Mouse (Mus musculus) spleen, embryonic (tissue): ENCODE measurements around the gene Vmn1r218.
"Not testable (repeated sequence)": the region's sequence is repeated elsewhere in the genome, so short reads cannot be mapped to it uniquely, and the experiment has no call there.

Experiments used
- CTCF ChIA-PET: fragments of 350-600 bp; sonication (Branson Sonifier 250); formaldehyde crosslinking; loops from one replicate; lab custom pipeline; 2022; lab: Charles Lee

Vmn1r218 gene

DNA sequence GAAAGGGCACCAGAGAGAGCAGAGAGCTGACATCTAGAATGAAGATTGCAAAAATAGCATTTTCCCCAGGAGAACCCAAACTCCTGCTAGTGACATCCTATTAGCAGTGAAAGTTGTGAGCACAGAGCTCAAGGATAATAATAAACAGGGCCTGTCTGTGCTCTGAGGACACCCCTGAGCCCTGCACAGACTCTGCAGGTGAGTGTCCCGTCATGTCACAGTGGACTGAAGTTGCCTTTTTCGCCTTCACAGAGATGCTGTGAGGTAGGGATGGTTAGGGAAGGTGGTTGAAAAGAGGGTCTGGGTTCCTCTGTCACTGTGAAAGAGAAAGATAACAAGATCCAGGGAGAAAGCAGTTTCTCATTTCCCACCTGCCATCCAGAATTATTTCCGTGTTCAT lies at the start of gene Vmn1r218:
TSS of gene Vmn1r218 (plus strand) at position 57 of the 400 bp plus-strand sequence.
- CTCF ChIA-PET, result no interaction called here

DNA sequence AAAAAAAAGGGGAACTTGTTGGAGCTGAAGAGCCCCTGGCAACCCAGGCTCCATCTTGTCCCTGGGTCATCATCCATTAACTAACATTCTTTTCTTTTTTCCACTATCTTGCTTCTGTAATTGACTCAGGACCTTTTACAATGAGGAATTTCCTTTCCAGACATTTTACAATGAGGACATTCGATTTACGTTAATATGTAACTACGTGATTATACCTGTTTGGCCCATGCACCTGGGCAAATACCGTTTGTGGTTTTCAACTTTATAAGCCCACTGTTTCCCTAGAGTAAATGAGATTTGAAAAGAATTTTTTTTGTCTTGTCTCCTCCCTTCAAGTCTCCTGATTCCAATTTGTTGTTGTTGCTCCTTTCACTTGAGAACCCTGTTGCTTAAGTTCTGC lies 38.6 kb upstream of the Vmn1r218 start:
- CTCF ChIA-PET, result no interaction called here

DNA sequence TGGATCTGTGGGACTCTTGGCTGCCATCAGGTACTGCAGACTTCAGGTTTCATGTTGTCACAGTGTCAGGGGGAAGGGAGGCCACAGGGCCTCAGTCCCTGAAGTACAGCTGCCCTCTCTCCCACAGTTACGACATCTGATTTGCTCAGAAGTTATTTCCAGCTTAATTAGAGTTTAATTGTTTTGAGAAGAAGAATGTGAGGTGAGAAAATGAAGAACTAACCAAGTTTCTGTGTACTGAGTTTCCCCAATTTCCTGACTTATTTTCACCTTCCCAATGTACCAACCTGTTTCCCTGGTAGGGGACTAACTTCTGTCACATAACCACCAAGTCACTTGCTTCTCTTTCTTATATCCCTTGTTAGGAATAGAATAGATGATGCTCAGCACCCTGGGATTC lies 14.8 kb upstream of the Vmn1r218 start, which contains the start of gene Vmn1r217:
TSS of gene Vmn1r217 (minus strand) at position 101 of the 400 bp plus-strand sequence.
- CTCF ChIA-PET, result not testable (repeated sequence)

DNA sequence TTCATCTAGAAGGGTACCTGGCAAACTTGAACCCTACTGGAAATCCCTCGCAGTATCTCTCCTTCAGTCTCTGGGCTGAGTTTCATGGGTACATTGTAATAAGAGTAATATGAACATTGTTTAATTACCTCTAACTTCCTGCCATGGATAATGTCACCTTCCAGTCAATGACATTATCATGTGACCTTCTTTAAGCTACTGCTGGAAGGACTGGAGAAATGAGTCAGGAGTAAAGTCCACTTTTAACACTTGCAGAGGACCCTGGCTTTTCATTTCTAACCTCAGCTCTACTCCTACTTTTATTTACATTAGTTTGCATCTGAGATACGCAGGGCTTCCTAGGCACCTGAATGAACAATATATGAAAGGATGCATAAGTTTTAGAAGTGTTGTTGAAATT lies 12.3 kb upstream of the Vmn1r218 start:
- CTCF ChIA-PET, result no interaction called here

DNA sequence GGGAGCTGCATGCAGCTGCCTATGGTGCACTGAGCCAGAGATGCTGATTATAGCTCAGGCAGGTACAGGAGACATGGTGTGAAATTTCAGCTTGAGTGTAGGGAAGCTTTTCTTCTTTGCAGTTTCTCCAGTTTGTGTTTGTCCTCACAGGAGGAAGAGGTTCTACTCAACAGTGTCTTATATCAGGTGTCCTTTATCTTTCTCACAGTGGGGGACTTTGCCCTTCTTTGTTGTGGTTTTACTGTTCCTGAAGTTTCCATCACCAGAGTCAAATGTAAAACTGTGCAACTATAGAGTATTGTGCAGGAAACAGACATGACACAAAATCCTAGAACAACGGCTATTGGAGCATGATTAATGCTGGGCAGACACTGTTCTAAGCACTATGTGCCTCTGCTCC lies 546 bp downstream of the Vmn1r218 start:
- CTCF ChIA-PET, result no interaction called here

DNA sequence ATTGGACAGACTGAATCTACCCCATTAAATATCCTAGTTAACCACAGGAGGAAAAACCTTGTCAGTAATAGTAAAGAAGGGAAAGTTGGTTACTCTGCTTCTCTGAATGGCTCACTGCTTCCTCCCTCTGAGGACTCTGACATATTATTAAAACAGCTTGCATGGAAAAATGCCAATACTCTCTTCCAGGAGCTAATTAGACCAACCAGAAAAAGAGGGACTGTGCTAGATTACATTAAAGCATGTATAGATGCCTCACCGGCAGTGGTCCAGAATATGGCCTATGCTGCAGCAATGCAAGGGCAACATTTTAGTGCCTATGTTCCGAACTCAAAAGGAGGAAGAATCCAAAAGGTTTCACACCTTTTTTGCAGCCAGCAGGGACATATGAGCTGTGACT lies 5.9 kb downstream of the Vmn1r218 start:
- CTCF ChIA-PET, result no interaction called here

DNA sequence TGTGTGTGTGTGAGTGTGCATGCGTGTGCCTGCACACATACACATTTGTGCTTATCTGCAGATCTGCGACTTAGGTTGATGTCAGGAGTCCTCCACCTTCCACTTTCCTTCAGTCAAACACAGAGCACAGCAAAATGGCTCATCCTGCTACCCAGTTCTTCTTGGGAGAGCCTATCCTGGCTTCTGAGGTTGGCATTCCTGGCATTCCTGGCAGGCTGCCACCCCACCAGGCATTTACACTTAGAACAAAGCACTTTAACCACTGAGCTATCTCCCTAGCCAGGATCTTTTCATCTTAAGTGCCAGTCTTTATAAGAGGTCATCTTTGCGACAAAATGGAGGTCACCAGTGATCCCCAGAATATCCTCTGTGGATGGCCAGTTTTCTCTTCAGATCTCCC lies 24.9 kb downstream of the Vmn1r218 start:
- CTCF ChIA-PET, result no interaction called here

DNA sequence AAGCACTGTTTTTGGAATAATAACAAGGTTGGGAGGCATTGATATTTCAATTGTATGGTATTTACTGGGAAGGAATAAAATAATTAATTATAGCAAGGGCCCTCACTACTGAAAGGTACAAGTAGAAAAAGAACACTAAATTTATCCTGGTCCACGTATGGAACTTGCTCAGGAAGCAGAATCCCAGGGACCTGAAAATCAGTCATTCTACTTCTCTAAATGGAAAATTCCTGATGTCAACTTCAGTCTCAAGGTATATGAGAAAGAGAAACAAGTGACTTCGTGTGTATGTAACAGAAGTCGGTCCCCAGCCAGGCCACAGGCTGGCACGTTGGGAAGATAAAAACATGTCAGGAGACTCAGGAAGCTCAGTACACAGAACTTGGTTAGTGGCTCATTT lies 26.1 kb downstream of the Vmn1r218 start, which contains the start of gene Vmn1r219:
TSS of gene Vmn1r219 (plus strand) at position 301 of the 400 bp plus-strand sequence.
- CTCF ChIA-PET, result no interaction called here

DNA sequence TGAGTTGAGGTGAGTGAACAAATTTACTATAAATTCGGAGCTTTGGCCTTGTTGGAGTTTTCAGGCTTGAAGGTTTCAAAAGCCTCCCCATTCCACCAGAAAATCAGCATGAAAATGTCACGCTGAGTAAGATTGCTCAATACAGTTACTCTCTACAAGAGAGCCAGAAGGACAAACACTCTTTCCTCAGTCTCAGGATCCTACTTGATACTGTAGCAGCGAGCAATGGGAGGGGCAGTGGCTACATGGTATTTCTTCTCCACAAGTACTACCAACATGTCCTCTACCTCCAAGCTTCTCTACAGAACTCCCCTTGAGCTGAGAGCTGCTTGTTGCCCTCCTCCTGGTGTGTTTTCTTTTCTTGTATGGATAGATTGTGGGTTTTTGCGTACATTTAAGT lies 33.5 kb downstream of the Vmn1r218 start:
- CTCF ChIA-PET, result not testable (repeated sequence)

DNA sequence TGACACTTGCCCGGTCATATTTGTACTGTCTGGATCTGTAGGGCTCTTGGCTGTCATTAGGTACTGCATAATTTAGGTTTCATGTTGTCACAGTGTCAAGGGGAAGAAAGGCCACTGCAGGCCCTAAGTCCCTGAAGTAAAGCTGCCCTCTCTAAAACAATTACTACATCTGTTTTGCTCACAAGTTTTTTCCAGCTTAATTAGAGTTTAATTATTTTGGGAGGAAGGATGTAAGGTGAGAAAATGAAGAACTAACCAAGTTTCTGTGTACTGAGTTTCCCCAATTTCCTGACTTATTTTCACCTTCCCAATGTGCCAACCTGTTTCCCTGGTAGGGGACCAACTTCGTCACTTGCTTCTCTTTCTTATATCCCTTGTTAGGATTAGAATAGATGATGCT lies 54.9 kb downstream of the Vmn1r218 start, which contains the start of gene Vmn1r220:
TSS of gene Vmn1r220 (minus strand) at position 101 of the 400 bp plus-strand sequence.
- CTCF ChIA-PET, result no interaction called here
